Mouse (Mus musculus): ENCODE measurements at regions not wholly inside any gene's neighbourhood (a gene's known extent, or its start where the extent isn't known, plus 50 kb on each side); places are given as distances from the start of the nearest gene placed in this dataset.

DNA sequence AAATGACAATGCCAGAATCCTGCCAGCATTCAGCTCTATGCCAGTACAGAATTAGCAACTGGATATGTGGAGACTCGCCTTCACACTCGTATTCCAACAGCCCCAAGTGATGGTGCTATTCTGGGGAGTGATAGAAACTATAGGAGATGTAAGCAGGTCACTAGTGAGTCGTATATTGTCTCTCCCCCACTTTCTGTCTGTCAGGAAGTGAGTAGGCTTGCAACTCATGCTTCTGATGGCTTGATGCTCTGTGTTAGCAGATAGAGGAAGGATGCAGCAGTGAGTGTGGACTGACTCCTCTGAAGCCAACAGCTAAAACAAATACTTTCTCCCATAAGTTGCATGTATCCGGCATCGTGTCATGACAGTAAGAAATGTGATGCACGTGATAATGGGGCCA is 52.0 kb upstream of the 4933409G03Rik start:
- peak; percentile 3 to 33 for DNase-seq (ENCODE audit: low spot score in 2 of 2)

DNA sequence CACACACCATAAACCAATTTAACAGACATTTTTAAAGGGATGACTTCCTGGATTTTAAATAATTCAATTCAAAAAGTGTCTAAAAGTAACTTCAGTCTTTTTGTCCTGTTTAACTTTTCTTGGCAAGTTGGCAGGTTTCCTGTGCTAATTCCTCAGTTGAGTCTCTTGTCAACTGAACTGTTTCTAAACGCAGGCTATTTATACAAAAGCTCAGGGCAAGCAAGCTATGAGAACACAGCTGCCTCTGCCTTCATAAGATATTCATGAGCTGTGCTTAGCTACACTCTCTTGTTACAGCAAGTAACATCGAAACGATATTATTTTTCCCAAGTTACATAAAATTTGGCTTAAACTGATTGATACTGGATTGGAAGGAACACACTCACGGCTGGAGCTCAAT is 51.1 kb upstream of the 4933409G03Rik start:
- DNase-seq (ENCODE audit: low spot score in 2 of 2): no peak
